Mouse (Mus musculus): Measurements from ENCODE around the gene Tln1. TPM values are rescaled to one million over a fixed set of nuclear protein-coding genes. Genes with fewer than 3 reads are reported as not detected.
"Not testable (repeated sequence)": the region's sequence is repeated elsewhere in the genome, so short reads cannot be mapped to it uniquely, and the experiment has no call there.

The Tln1 gene
- polyA plus RNA-seq, 1 experiment from 2014 or later: 75.5 TPM

- Histone ChIP-seq H3K4me2 (peak overlapping the region; percentile 96), H3K36me3 (peaks cover 45% of the 10 kb centered on the region), H3K27ac (peak overlapping the region; percentile 100), H3K4me1 (peaks cover 61% of the 10 kb centered on the region), H3K4me3 (peak overlapping the region; percentile 89), H3K9me3 (replicated peaks) (no peaks in the 10 kb centered on the region), H3K27me3 (replicated peaks) (no peaks in the 10 kb centered on the region), H3K9ac (peak overlapping the region; percentile 95)
- 10% methylated on average over 13 of the region's 13 CpGs for WGBS (ENCODE audit: insufficient replicate concordance)
- ATAC-seq: no peak
These were observed 3.7 kb downstream of the Tln1 start for GRCm38 (mm10) chr4:43558631-43559356.

DNA sequence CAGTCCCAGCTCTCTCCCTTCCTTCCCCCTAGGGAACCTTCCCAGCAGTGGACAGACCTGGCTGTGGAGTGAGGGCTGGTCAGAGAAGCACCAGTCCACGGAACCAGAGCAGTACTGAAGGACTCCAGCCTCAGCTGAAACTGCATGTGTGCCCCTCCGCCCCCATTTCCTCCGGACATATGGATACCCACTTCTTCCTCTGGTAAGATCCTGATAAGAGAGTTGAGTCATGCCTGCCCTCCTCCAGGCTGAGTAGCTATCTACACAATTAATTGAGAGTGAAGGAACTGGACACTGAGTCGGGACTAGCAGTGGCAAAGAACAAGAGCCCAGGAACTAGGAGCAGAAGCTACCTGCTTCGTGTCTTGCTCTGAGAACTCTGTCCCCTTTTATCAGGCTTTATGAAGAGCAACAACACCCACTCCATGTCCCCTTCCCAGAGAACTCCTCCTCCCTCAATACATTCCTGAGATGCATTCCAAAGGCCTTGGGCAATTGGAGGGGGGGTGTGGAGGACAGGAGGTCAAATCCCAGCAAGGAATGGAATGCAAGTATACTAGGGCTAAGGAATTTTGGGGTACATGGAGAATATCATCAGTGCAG is 4.4 kb downstream of the Tln1 start:
- H3K36me3 ChIP-seq: peaks cover 52% of the 10 kb centered on the region
- 5% methylated on average over 5 of the region's 5 CpGs for WGBS (ENCODE audit: insufficient replicate concordance)

GRCm38 (mm10) chr4:43555926-43556325 is 6.6 kb downstream of the Tln1 start:
- no peak overlapping the region for H3K9ac ChIP-seq
- H3K4me3 ChIP-seq: no peak overlapping the region
- no peak overlapping the region for H3K4me2 ChIP-seq
- H3K27ac ChIP-seq: no peak overlapping the region
- H3K36me3 ChIP-seq: peaks cover 74% of the 10 kb centered on the region
- H3K27me3 ChIP-seq (replicated peaks): no peaks in the 10 kb centered on the region
- ATAC-seq: no peak
- peaks cover 46% of the 10 kb centered on the region for H3K4me1 ChIP-seq
- peaks cover 10% of the 10 kb centered on the region for H3K9me3 ChIP-seq (replicated peaks)
- WGBS (ENCODE audit: insufficient replicate concordance): 81% methylated on average over 7 of the region's 7 CpGs

More for the DNA sequence above, 4.4 kb downstream of the Tln1 start:
- H3K27ac ChIP-seq: peak overlapping the region; percentile 100
- no peaks in the 10 kb centered on the region for H3K27me3 ChIP-seq (replicated peaks)
- peak overlapping the region; percentile 96 for H3K4me2 ChIP-seq
- peak overlapping the region; percentile 89 for H3K4me3 ChIP-seq
- ATAC-seq: no peak
- peak overlapping the region; percentile 95 for H3K9ac ChIP-seq
- peaks cover 54% of the 10 kb centered on the region for H3K4me1 ChIP-seq
- no peaks in the 10 kb centered on the region for H3K9me3 ChIP-seq (replicated peaks)

DNA sequence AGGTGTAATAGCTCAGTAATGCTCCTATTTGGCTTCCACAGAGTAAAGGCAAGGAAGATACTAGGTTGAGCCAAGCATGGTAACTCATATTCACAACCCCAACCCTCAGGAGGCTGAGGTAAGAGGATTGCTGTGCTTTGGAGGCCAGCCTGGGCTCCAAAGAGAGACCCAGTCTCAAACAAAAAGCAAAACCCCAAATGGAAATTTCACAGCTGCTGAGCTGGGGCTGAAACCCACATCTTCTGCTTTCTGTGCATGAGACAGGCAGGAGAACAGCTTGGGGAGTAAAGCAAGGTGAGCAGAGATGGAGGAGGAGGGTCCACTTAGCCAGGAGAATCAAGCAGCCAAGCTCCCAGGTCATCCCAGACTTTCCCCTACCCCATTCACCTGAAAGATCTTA is 8.6 kb downstream of the Tln1 start:
- ATAC-seq: no peak
- Histone ChIP-seq H3K9ac (no peak overlapping the region), H3K4me1 (peaks cover 26% of the 10 kb centered on the region), H3K9me3 (replicated peaks) (peaks cover 10% of the 10 kb centered on the region), H3K4me3 (no peak overlapping the region), H3K27me3 (replicated peaks) (no peaks in the 10 kb centered on the region), H3K36me3 (peaks cover 88% of the 10 kb centered on the region), H3K27ac (no peak overlapping the region), H3K4me2 (no peak overlapping the region)

- no peak for ATAC-seq
- H3K4me1 ChIP-seq: peaks cover 12% of the 10 kb centered on the region
- no peak overlapping the region for H3K4me3 ChIP-seq
- no peak overlapping the region for H3K4me2 ChIP-seq
- H3K36me3 ChIP-seq: peaks cover 100% of the 10 kb centered on the region
- H3K27ac ChIP-seq: no peak overlapping the region
- H3K27me3 ChIP-seq (replicated peaks): no peaks in the 10 kb centered on the region
- no peak overlapping the region for H3K9ac ChIP-seq
- peaks cover 10% of the 10 kb centered on the region for H3K9me3 ChIP-seq (replicated peaks)
- WGBS (ENCODE audit: insufficient replicate concordance): 92% methylated on average over 5 of the region's 5 CpGs
These were observed 10.1 kb downstream of the Tln1 start for GRCm38 (mm10) chr4:43552437-43552836.

- WGBS (ENCODE audit: insufficient replicate concordance): 83% methylated on average over 6 of the region's 6 CpGs
- Histone ChIP-seq H3K36me3 (peaks cover 100% of the 10 kb centered on the region), H3K9me3 (replicated peaks) (peaks cover 10% of the 10 kb centered on the region)
- ATAC-seq; H3K27me3 ChIP-seq (replicated peaks); H3K4me1 ChIP-seq; H3K4me3 ChIP-seq; H3K27ac ChIP-seq; H3K4me2 ChIP-seq; H3K9ac ChIP-seq: not testable (repeated sequence)
These were observed 10.6 kb downstream of the Tln1 start for GRCm38 (mm10) chr4:43551854-43552253.

DNA sequence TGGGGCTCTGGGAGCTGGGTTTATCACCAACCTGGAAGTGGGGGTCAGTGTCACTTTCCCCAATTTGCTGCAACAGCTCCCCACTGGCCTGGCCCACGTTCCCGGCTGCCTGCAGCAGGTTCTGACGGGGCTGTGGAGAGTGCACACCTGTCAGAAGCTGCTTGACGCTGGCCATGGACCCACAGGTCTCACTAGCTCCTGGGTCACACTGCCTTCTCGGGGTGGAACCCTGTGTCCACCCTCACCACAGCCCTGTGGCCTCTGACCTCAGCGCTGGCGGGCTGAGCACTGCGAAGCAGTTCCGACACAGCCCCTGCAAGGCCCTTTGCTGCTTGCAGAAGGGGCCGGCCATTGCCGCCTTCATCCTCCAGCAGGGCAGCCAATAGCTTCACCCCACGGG is 13.4 kb downstream of the Tln1 start:
- no peak overlapping the region for H3K9ac ChIP-seq
- H3K4me3 ChIP-seq: no peak overlapping the region
- no peaks in the 10 kb centered on the region for H3K27me3 ChIP-seq (replicated peaks)
- 90% methylated on average over 12 of the region's 12 CpGs for WGBS (ENCODE audit: insufficient replicate concordance)
- H3K4me2 ChIP-seq: no peak overlapping the region
- H3K36me3 ChIP-seq: peaks cover 100% of the 10 kb centered on the region
- no peak for ATAC-seq
- no peak overlapping the region for H3K27ac ChIP-seq
- no peaks in the 10 kb centered on the region for H3K4me1 ChIP-seq
- peaks cover 10% of the 10 kb centered on the region for H3K9me3 ChIP-seq (replicated peaks)

DNA sequence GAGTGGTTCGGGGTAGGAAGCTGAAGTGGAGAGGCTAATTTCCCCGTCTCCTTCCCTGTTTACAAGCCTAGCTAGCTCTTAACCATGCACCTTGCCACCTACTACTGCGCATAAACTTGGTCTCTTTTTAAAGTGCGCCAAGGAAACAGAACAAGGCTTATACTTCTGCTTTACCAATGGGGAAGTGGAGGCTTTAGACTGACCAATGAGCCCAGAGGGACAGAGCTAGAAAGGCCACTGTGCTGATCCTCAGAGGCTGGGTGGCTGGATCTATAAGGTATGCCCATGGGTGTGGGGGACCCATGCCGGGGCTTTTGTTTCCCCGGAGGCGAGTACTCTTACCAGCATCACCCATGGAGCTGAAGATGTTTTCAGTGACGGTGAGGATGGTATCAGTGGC is 15.3 kb downstream of the Tln1 start:
- no peak overlapping the region for H3K4me3 ChIP-seq
- no peaks in the 10 kb centered on the region for H3K27me3 ChIP-seq (replicated peaks)
- peaks cover 100% of the 10 kb centered on the region for H3K36me3 ChIP-seq
- ATAC-seq: no peak
- H3K9ac ChIP-seq: no peak overlapping the region
- H3K4me1 ChIP-seq: no peaks in the 10 kb centered on the region
- WGBS (ENCODE audit: insufficient replicate concordance): 88% methylated on average over 8 of the region's 8 CpGs
- H3K9me3 ChIP-seq (replicated peaks): peaks cover 2% of the 10 kb centered on the region
- no peak overlapping the region for H3K4me2 ChIP-seq
- no peak overlapping the region for H3K27ac ChIP-seq

- Histone ChIP-seq H3K4me3 (no peak overlapping the region), H3K36me3 (peaks cover 100% of the 10 kb centered on the region), H3K9ac (no peak overlapping the region), H3K27ac (no peak overlapping the region), H3K9me3 (replicated peaks) (no peaks in the 10 kb centered on the region), H3K4me1 (no peaks in the 10 kb centered on the region), H3K27me3 (replicated peaks) (no peaks in the 10 kb centered on the region), H3K4me2 (no peak overlapping the region)
- 87% methylated on average over 12 of the region's 12 CpGs for WGBS (ENCODE audit: insufficient replicate concordance)
- no peak for ATAC-seq
These were observed 16.0 kb downstream of the Tln1 start for GRCm38 (mm10) chr4:43546375-43547047.

DNA sequence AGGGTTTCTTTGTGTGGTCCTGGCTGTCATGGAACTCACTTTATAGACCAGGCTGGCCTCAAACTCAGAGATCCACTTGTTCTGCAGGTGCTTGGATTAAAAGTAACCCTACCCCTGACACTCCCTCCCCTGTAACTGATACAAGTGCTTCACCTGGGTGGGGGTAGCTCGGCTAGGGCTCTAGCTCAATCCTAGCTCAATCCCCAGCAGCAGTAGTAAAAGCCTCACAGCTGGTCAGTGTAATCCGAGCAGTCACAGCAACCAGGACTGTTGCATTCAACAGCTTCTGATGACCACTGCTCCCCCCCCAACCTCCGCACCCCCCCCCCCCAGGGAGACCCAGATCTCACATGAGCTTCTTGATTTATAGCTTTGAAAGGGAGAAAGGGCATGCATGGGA is 20.4 kb downstream of the Tln1 start:
- no peak for ATAC-seq
- peaks cover 100% of the 10 kb centered on the region for H3K36me3 ChIP-seq
- no peak overlapping the region for H3K27ac ChIP-seq
- H3K4me1 ChIP-seq: no peaks in the 10 kb centered on the region
- no peak overlapping the region for H3K9ac ChIP-seq
- no peak overlapping the region for H3K4me2 ChIP-seq
- no peak overlapping the region for H3K4me3 ChIP-seq
- 77% methylated on average over 3 of the region's 3 CpGs for WGBS (ENCODE audit: insufficient replicate concordance)
- H3K27me3 ChIP-seq (replicated peaks): no peaks in the 10 kb centered on the region
- no peaks in the 10 kb centered on the region for H3K9me3 ChIP-seq (replicated peaks)

DNA sequence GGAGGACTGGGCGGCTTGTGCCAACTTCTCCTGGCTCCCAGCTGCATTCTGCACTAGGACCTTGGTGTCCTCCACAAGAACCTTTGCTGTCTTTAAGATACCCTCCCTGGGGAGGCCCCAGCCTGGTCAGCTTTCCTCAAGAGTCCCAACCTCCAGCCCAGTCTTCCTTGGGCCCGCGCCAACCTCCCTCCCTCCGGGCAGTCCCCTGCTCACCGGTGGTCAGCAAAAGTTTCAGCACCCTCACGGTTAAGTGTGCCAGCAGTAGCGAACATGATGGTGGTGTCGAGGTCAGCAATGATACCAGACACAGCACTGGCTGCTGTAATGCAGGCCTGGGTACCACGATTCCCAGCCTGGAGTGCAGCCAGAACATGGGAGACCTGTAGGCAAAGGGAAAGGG is 26.5 kb downstream of the Tln1 start:
- WGBS (ENCODE audit: insufficient replicate concordance): 91% methylated on average over 9 of the region's 9 CpGs
- Histone ChIP-seq H3K4me2 (no peak overlapping the region), H3K9ac (no peak overlapping the region), H3K4me3 (no peak overlapping the region), H3K4me1 (no peaks in the 10 kb centered on the region), H3K27ac (no peak overlapping the region), H3K9me3 (replicated peaks) (no peaks in the 10 kb centered on the region), H3K27me3 (replicated peaks) (no peaks in the 10 kb centered on the region), H3K36me3 (peaks cover 100% of the 10 kb centered on the region)
- no peak for ATAC-seq

GRCm38 (mm10) chr4:43535628-43536027 is 26.9 kb downstream of the Tln1 start:
- Histone ChIP-seq H3K27me3 (replicated peaks) (no peaks in the 10 kb centered on the region), H3K27ac (no peak overlapping the region), H3K4me2 (no peak overlapping the region), H3K4me3 (no peak overlapping the region), H3K9ac (no peak overlapping the region), H3K9me3 (replicated peaks) (no peaks in the 10 kb centered on the region), H3K4me1 (no peaks in the 10 kb centered on the region), H3K36me3 (peaks cover 100% of the 10 kb centered on the region)
- WGBS (ENCODE audit: insufficient replicate concordance): 97% methylated on average over 8 of the region's 8 CpGs
- ATAC-seq: no peak

All from liver, embryonic 12.5 days (tissue).